Mouse (Mus musculus) adrenal gland, adult 18-20 months (tissue): ENCODE data around the gene Nol10. TPM values are rescaled to one million over a fixed set of nuclear protein-coding genes. Genes with fewer than 3 reads are reported as not detected.
"Not testable (repeated sequence)": the region's sequence is repeated elsewhere in the genome, so short reads cannot be mapped to it uniquely, and the experiment has no call there.

ENCODE experiments used
- DNase-seq, 2 experiments: peaks; one replicate each; pipeline ENCODE4 v3.0.0; 2021 to 2022; ENCODE audit warnings: low spot score in 2 of 2
- microRNA-seq, 2 experiments: library from miRNA; unstranded; fragments of <30 nt; microRNA quantifications; one replicate each; pipeline ENCODE4 v1.2.0; 2021; ENCODE audit warnings: borderline number of aligned reads in 2 of 2
- total RNA-seq, 2 experiments: library from RNA; stranded (reverse); gene quantifications; 1 replicate in 1 of 2; 2 replicates in 1 of 2; pipeline ENCODE4 v1.2.3; 2021

The Nol10 gene
- total RNA-seq, 2 experiments from 2014 or later = 16.7 to 17.8 TPM

GRCm38 (mm10) chr12:17450908-17451307, 102.7 kb downstream of the Nol10 start:
- no peak for DNase-seq

GRCm38 (mm10) chr12:17452273-17452672, 104.0 kb downstream of the Nol10 start:
- no peak for DNase-seq

GRCm38 (mm10) chr12:17453918-17454317, 105.7 kb downstream of the Nol10 start:
- DNase-seq = no peak

GRCm38 (mm10) chr12:17455096-17455495, 106.8 kb downstream of the Nol10 start:
- DNase-seq = no peak

GRCm38 (mm10) chr12:17459223-17459622, 111.0 kb downstream of the Nol10 start:
- DNase-seq = not testable (repeated sequence)

GRCm38 (mm10) chr12:17463706-17464105, 115.4 kb downstream of the Nol10 start:
- no peak for DNase-seq

GRCm38 (mm10) chr12:17464550-17464949, 116.3 kb downstream of the Nol10 start:
- DNase-seq = not testable (repeated sequence)

- DNase-seq = no peak
Observed at GRCm38 (mm10) chr12:17466791-17467190, 118.5 kb downstream of the Nol10 start.

GRCm38 (mm10) chr12:17468359-17468758, 120.1 kb downstream of the Nol10 start:
- no peak for DNase-seq

GRCm38 (mm10) chr12:17469869-17470268, 121.6 kb downstream of the Nol10 start:
- no peak for DNase-seq

- not testable (repeated sequence) for DNase-seq
Observed at GRCm38 (mm10) chr12:17470528-17470927, 122.3 kb downstream of the Nol10 start.

- DNase-seq = no peak
Observed at GRCm38 (mm10) chr12:17471405-17471804, 123.1 kb downstream of the Nol10 start.

GRCm38 (mm10) chr12:17473128-17473527, 124.9 kb downstream of the Nol10 start:
- DNase-seq = no peak

- no peak for DNase-seq
Observed at GRCm38 (mm10) chr12:17473862-17474261, 125.6 kb downstream of the Nol10 start.

GRCm38 (mm10) chr12:17474681-17475080, 126.4 kb downstream of the Nol10 start:
- peak in 1 of 2 experiments; percentile 9 for DNase-seq

GRCm38 (mm10) chr12:17475146-17475545, 126.9 kb downstream of the Nol10 start:
- DNase-seq = no peak

- peak in 1 of 2 experiments; percentile 1 for DNase-seq
Observed at GRCm38 (mm10) chr12:17478196-17478595, 129.9 kb downstream of the Nol10 start.

GRCm38 (mm10) chr12:17478856-17479255, 130.6 kb downstream of the Nol10 start:
- DNase-seq = peak in 1 of 2 experiments; percentile 7

Small RNA genes within 50 kb of the gene (microRNA-seq; reads per million reads assigned to microRNA genes)
- 0.61 to 0.95 reads per million in 2 experiments for gene Mir3066

Other genes with a start within 250 kb of the Nol10 start
- gene Kcnf1, start 171.6 kb upstream of the Nol10 start, total RNA-seq = under 1 TPM; 0.33 to 0.51 TPM
- gene Pdia6, start 81.9 kb upstream of the Nol10 start, total RNA-seq = 100 to 1,000 TPM; 175 to 178 TPM
- gene Atp6v1c2, start 19.1 kb upstream of the Nol10 start, total RNA-seq = 1 to 10 TPM; 1.4 to 2.1 TPM
- 100 to 1,000 TPM; 331 to 566 TPM for gene Odc1, start 196.3 kb downstream of the Nol10 start, total RNA-seq